Mouse (Mus musculus): Measurements from ENCODE around the gene Clk2.

Gene Clk2

GRCm38 (mm10) chr3:89226361-89226760 is 61.8 kb downstream of the Clk2 start:
- no peak for DNase-seq

Measured in thymus, postnatal 36 days (tissue).